Mouse (Mus musculus): ENCODE results near the gene Txnl4b. TPM values are rescaled to one million over a fixed set of nuclear protein-coding genes. Genes with fewer than 3 reads are reported as not detected.

Gene Txnl4b
- polyA plus RNA-seq, 1 experiment from 2014 or later = 29.6 TPM

DNA sequence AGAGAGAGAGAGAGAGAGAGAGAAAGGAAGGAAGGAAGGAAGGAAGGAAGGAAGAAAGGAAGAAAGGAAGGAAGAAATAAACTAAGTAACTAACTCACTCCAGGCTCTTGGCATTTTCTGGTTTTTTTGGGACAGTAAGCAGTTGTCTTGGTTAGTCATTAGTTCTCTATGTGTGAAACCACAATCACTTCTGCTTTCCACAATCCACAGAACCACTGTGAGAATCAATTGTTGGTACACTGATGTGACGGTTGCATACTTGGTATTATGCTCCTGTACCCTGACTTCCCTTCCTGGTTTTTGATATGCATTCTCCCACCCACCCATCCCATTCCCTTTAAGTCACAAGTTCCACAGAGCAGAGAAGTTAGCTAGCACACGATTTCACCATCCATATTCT, 1.8 kb upstream of the Txnl4b start:
- Histone ChIP-seq H3K4me1 (replicated peaks; ENCODE audit: control insufficient read depth, insufficient read depth, low read length) (peaks cover 17% of the 10 kb centered on the region), H3K4me2 (ENCODE audit: low read depth, low read length) (0 out of 2 replicates have a peak overlapping the region, but pooled peaks have one; percentile 93)
- WGBS = 72% methylated on average over 2 of the region's 2 CpGs

DNA sequence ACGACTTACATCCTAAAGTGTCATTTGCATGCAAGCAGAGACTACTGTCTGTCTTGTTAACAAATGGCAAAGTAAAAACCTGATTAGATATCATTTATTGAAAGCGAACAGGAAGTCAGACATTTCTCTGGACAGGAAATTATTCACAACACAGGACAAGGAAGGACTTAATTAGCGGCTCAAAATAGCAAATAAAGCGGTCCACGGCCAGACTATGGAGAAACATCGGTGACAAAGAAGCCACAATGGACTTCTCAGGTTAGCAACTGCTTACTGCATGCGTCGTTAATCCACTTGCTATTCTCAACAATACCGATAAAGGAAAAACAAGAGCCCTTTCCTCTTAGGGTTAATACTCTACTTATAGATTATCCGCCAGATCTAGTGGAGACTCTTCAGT, 926 bp upstream of the Txnl4b start:
- no peaks in the 10 kb centered on the region for H3K9me3 ChIP-seq (ENCODE audit: control insufficient read depth, low read length)
- H3K9ac ChIP-seq (ENCODE audit: low read length) = peak overlapping the region; percentile 87
- no peak for ATAC-seq (ENCODE audit: low read depth)
- peak overlapping the region; percentile 89; the same call in 1 of the 2 replicates for H3K27ac ChIP-seq (ENCODE audit: low read length)
- peaks cover 17% of the 10 kb centered on the region for H3K4me1 ChIP-seq (replicated peaks; ENCODE audit: control insufficient read depth, insufficient read depth, low read length)
- WGBS = 3% methylated on average over 10 of the region's 10 CpGs
- peaks cover 27% of the 10 kb centered on the region for H3K36me3 ChIP-seq (ENCODE audit: control insufficient read depth, insufficient read depth, low read length)
- H3K27me3 ChIP-seq (ENCODE audit: control insufficient read depth, insufficient read depth, low read depth, low read length) = no peaks in the 10 kb centered on the region
- H3K4me2 ChIP-seq (ENCODE audit: low read depth, low read length) = peak overlapping the region; percentile 93
- H3K4me3 ChIP-seq (ENCODE audit: low read length) = peak overlapping the region; percentile 81

More for the DNA sequence above, 1.8 kb upstream of the Txnl4b start:
- no peak for ATAC-seq (ENCODE audit: low read depth)
- Histone ChIP-seq H3K27me3 (ENCODE audit: control insufficient read depth, insufficient read depth, low read depth, low read length) (no peaks in the 10 kb centered on the region), H3K4me3 (ENCODE audit: low read length) (no peak overlapping the region), H3K9me3 (ENCODE audit: control insufficient read depth, low read length) (no peaks in the 10 kb centered on the region), H3K27ac (ENCODE audit: low read length) (no peak overlapping the region), H3K9ac (ENCODE audit: low read length) (no peak overlapping the region), H3K36me3 (ENCODE audit: control insufficient read depth, insufficient read depth, low read length) (peaks cover 34% of the 10 kb centered on the region)

DNA sequence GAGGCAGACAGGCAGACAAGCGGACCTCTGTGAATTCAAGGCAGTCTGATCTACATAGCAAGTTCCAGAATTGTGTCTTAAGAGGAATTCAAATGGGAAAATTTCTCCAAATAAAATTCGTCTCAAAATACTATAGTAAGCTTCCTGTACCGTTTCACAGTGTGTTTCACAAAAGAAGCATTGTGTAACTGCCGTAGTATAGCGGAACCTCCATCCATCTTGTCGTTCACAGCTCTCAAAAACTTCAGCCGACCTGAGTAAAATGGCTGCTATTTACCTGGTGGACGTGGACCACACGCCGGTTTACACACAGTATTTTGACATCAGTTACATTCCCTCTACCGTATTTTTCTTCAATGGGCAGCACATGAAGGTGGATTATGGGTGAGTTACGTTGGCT, 5.4 kb downstream of the Txnl4b start:
- H3K4me2 ChIP-seq (ENCODE audit: low read depth, low read length) = no peak overlapping the region
- no peak overlapping the region for H3K27ac ChIP-seq (ENCODE audit: low read length)
- no peak overlapping the region for H3K9ac ChIP-seq (ENCODE audit: low read length)
- peaks cover 9% of the 10 kb centered on the region for H3K36me3 ChIP-seq (ENCODE audit: control insufficient read depth, insufficient read depth, low read length)
- 85% methylated on average over 12 of the region's 12 CpGs for WGBS
- H3K9me3 ChIP-seq (ENCODE audit: control insufficient read depth, low read length) = no peaks in the 10 kb centered on the region
- ATAC-seq (ENCODE audit: low read depth) = no peak
- no peaks in the 10 kb centered on the region for H3K27me3 ChIP-seq (ENCODE audit: control insufficient read depth, insufficient read depth, low read depth, low read length)
- H3K4me3 ChIP-seq (ENCODE audit: low read length) = no peak overlapping the region
- peaks cover 8% of the 10 kb centered on the region for H3K4me1 ChIP-seq (replicated peaks; ENCODE audit: control insufficient read depth, insufficient read depth, low read length)

DNA sequence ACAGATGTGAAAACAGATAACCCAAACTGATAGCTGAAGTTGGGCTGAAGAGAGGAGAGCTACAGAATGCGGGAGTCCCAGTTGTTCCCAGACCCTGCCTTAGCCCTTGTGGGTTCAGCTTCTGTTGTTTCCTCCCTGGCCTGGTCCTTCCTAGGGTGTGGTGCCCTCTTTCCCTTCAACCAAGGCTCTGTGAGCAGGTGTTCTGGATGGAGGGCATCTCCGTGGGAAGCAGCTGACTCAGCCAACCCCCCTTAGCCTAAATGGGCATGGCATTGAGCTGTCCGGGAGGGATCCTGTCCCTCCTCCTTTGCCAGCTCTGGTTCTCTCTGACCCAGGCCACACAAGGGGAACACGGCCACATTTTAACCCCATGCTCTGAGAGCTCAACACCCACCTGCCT, 10.6 kb downstream of the Txnl4b start:
- no peak overlapping the region for H3K27ac ChIP-seq (ENCODE audit: low read length)
- WGBS = 72% methylated on average over 4 of the region's 4 CpGs
- no peak overlapping the region for H3K4me3 ChIP-seq (ENCODE audit: low read length)
- ATAC-seq (ENCODE audit: low read depth) = no peak
- no peaks in the 10 kb centered on the region for H3K27me3 ChIP-seq (ENCODE audit: control insufficient read depth, insufficient read depth, low read depth, low read length)
- H3K9ac ChIP-seq (ENCODE audit: low read length) = no peak overlapping the region; the same call in 1 of the 2 replicates
- no peaks in the 10 kb centered on the region for H3K9me3 ChIP-seq (ENCODE audit: control insufficient read depth, low read length)
- H3K4me1 ChIP-seq (replicated peaks; ENCODE audit: control insufficient read depth, insufficient read depth, low read length) = no peaks in the 10 kb centered on the region
- no peak overlapping the region for H3K4me2 ChIP-seq (ENCODE audit: low read depth, low read length)
- peaks cover 5% of the 10 kb centered on the region; the same call in 1 of the 2 replicates for H3K36me3 ChIP-seq (ENCODE audit: control insufficient read depth, insufficient read depth, low read length)

DNA sequence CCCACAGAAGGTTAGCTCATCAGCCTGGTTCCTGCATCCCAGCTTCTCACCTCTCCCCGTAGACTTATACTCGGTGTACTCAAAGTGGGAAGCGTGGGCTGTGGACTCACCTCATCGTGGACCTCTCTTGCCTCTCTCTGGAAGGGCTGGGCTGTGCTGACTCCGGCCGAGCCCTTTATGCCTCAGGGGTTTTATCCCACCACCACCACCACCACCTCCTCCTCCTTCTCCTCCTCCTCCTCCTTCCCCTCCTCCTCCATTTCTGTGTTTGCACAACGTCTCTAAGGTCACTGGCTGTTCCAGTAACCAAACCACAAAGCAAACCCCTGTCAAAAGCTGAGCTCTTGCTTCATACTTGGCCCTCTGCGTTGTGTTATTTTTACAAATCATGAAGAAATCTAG, 13.2 kb downstream of the Txnl4b start, which contains the start of gene Hp:
Hp (minus strand) TSS at position 273 of the 402 bp plus-strand sequence.
- Histone ChIP-seq H3K4me2 (ENCODE audit: low read depth, low read length) (no peak within 1 kb of the TSS), H3K36me3 (ENCODE audit: control insufficient read depth, insufficient read depth, low read length) (no peaks in the 10 kb centered on the region), H3K27ac (ENCODE audit: low read length) (peak within 1 kb of the TSS; percentile 30; the same call in 1 of the 2 replicates), H3K4me1 (replicated peaks; ENCODE audit: control insufficient read depth, insufficient read depth, low read length) (no peaks in the 10 kb centered on the region), H3K9ac (ENCODE audit: low read length) (no peak within 1 kb of the TSS), H3K4me3 (ENCODE audit: low read length) (no peak within 1 kb of the TSS), H3K27me3 (ENCODE audit: control insufficient read depth, insufficient read depth, low read depth, low read length) (no peaks in the 10 kb centered on the region), H3K9me3 (ENCODE audit: control insufficient read depth, low read length) (no peaks in the 10 kb centered on the region)
- ATAC-seq (ENCODE audit: low read depth) = peak; percentile 45; the same call in 1 of the 2 replicates
- 50% methylated on average over 8 of the region's 8 CpGs for WGBS

DNA sequence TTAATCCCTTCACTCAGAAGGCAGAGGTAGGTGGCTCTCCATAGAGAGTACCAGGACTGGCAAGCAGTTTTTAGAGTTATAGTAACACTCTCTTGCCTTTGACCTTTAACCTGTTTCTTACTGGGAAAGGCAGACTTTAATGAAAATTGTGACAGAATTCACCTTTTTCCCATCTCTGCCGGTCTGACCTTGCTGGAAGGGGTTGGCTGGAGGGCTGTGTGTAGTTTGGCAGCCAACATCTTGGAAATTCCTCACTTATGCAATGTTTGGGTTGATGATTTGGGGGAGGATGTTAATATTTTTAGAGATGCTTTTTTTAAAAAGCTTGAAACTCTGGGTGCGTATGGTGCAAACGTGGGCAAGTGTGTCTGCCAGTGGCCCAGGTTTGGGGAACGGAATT, 18.6 kb downstream of the Txnl4b start:
- H3K4me1 ChIP-seq (replicated peaks; ENCODE audit: control insufficient read depth, insufficient read depth, low read length) = no peaks in the 10 kb centered on the region
- 84% methylated on average over 4 of the region's 4 CpGs for WGBS
- no peak for ATAC-seq (ENCODE audit: low read depth)
- H3K4me2 ChIP-seq (ENCODE audit: low read depth, low read length) = no peak overlapping the region
- H3K4me3 ChIP-seq (ENCODE audit: low read length) = no peak overlapping the region
- no peaks in the 10 kb centered on the region for H3K27me3 ChIP-seq (ENCODE audit: control insufficient read depth, insufficient read depth, low read depth, low read length)
- H3K9ac ChIP-seq (ENCODE audit: low read length) = no peak overlapping the region
- H3K9me3 ChIP-seq (ENCODE audit: control insufficient read depth, low read length) = no peaks in the 10 kb centered on the region
- H3K27ac ChIP-seq (ENCODE audit: low read length) = no peak overlapping the region
- no peaks in the 10 kb centered on the region for H3K36me3 ChIP-seq (ENCODE audit: control insufficient read depth, insufficient read depth, low read length)

DNA sequence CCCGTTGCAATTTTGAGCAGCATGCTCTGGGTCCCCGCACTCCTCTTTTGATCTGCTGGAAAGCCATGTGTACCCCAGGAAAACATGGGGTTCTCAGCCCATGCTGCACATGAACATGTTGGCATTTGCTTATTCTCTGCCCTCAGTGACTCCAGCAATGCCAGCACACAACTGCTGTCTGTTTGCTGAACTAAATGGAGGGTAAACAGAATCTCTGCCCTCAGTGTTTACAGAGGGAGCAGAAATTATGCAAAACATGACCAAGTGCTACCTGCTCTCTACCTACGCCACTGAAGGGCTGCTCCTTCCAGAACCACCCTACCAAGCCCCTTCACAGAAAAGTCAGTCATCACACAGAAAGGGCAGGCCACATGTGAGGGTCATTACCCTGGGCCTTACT, 19.1 kb downstream of the Txnl4b start:
- H3K4me1 ChIP-seq (replicated peaks; ENCODE audit: control insufficient read depth, insufficient read depth, low read length) = no peaks in the 10 kb centered on the region
- no peak overlapping the region for H3K4me2 ChIP-seq (ENCODE audit: low read depth, low read length)
- H3K4me3 ChIP-seq (ENCODE audit: low read length) = no peak overlapping the region
- no peaks in the 10 kb centered on the region for H3K9me3 ChIP-seq (ENCODE audit: control insufficient read depth, low read length)
- H3K27me3 ChIP-seq (ENCODE audit: control insufficient read depth, insufficient read depth, low read depth, low read length) = no peaks in the 10 kb centered on the region
- no peaks in the 10 kb centered on the region for H3K36me3 ChIP-seq (ENCODE audit: control insufficient read depth, insufficient read depth, low read length)
- ATAC-seq (ENCODE audit: low read depth) = no peak
- no peak overlapping the region for H3K27ac ChIP-seq (ENCODE audit: low read length)
- 59% methylated on average over 3 of the region's 3 CpGs for WGBS
- no peak overlapping the region for H3K9ac ChIP-seq (ENCODE audit: low read length)

DNA sequence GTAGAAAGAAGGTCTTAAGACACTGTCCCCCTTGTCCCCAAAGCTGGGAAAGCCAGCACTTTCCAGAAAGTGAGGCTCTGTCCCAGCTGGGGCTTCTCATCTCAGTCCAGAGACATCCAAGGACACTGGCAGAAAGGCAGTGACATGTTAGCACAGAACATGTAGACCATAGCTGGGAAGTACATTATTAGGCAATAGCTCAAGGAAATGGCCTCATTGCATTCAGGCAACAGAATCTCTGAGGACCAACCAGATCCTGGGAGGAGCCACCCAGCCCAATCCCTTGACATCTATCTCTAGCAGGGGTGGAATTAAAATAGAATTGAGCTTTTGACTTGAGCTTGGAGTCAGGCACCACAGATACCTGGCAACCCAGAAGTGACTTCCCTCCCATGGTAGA, 20.0 kb downstream of the Txnl4b start:
- H3K36me3 ChIP-seq (ENCODE audit: control insufficient read depth, insufficient read depth, low read length) = no peaks in the 10 kb centered on the region
- H3K27ac ChIP-seq (ENCODE audit: low read length) = no peak overlapping the region
- H3K4me3 ChIP-seq (ENCODE audit: low read length) = no peak overlapping the region
- H3K27me3 ChIP-seq (ENCODE audit: control insufficient read depth, insufficient read depth, low read depth, low read length) = no peaks in the 10 kb centered on the region
- H3K4me2 ChIP-seq (ENCODE audit: low read depth, low read length) = no peak overlapping the region
- H3K9me3 ChIP-seq (ENCODE audit: control insufficient read depth, low read length) = no peaks in the 10 kb centered on the region
- ATAC-seq (ENCODE audit: low read depth) = no peak
- H3K4me1 ChIP-seq (replicated peaks; ENCODE audit: control insufficient read depth, insufficient read depth, low read length) = no peaks in the 10 kb centered on the region
- no peak overlapping the region for H3K9ac ChIP-seq (ENCODE audit: low read length)

DNA sequence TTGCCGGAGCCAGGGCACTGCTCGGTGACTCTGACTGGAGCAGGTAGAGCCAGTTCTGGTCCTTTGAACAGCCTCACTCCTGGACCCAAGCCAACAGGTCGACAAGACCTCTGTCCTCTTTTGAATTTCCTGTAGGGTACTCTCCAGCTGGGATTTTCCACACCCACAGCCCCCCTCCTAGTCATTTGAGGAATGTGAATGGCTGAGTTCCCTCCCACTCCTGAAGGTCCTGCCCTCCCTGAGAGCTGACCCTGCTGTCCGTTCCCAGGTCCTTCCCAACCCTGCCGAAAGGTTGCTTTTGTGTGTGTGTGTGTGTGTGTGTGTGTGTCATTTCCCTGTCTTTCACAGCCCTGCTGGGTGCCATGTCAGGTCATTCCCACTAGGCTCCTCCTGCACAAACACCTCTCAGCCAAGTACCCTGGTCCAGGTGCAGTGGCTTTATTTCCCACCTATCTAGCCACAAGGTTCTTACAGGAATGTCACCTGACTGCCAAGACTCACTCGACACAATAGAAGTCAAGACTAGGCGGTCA, 21.3 kb downstream of the Txnl4b start:
- Histone ChIP-seq H3K4me1 (replicated peaks; ENCODE audit: control insufficient read depth, insufficient read depth, low read length) (no peaks in the 10 kb centered on the region), H3K4me3 (ENCODE audit: low read length) (no peak overlapping the region), H3K36me3 (ENCODE audit: control insufficient read depth, insufficient read depth, low read length) (no peaks in the 10 kb centered on the region), H3K27me3 (ENCODE audit: control insufficient read depth, insufficient read depth, low read depth, low read length) (no peaks in the 10 kb centered on the region), H3K4me2 (ENCODE audit: low read depth, low read length) (peak overlapping the region; percentile 16; the same call in 1 of the 2 replicates), H3K27ac (ENCODE audit: low read length) (peak overlapping the region; percentile 92), H3K9ac (ENCODE audit: low read length) (no peak overlapping the region), H3K9me3 (ENCODE audit: control insufficient read depth, low read length) (no peaks in the 10 kb centered on the region)
- WGBS = 34% methylated on average over 7 of the region's 7 CpGs
- ATAC-seq (ENCODE audit: low read depth) = peak; percentile 90

DNA sequence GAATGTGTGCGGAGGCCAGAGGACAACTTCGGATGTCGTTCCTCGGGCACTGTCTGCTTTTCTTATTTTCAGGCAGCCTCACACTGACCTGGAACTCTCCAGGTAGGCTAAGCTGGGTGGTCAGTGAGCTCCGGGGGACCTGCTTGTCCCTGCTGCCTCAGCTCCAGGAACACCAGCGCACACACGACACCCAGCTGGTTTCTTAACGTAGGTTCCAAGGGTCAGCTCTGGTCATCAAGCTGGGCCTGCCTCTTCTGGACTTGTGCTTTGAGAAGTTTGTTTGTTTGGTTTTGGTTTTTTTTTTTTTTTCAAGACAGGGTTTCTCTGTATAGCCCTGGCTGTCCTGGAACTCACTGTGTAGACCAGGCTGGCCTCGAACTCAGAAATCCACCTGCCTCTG, 25.2 kb downstream of the Txnl4b start:
- H3K36me3 ChIP-seq (ENCODE audit: control insufficient read depth, insufficient read depth, low read length) = peaks cover 4% of the 10 kb centered on the region; the same call in 1 of the 2 replicates
- H3K4me2 ChIP-seq (ENCODE audit: low read depth, low read length) = no peak overlapping the region
- no peaks in the 10 kb centered on the region for H3K9me3 ChIP-seq (ENCODE audit: control insufficient read depth, low read length)
- ATAC-seq (ENCODE audit: low read depth) = no peak
- H3K27me3 ChIP-seq (ENCODE audit: control insufficient read depth, insufficient read depth, low read depth, low read length) = no peaks in the 10 kb centered on the region
- H3K4me1 ChIP-seq (replicated peaks; ENCODE audit: control insufficient read depth, insufficient read depth, low read length) = no peaks in the 10 kb centered on the region
- no peak overlapping the region for H3K27ac ChIP-seq (ENCODE audit: low read length)
- 80% methylated on average over 9 of the region's 9 CpGs for WGBS
- no peak overlapping the region for H3K4me3 ChIP-seq (ENCODE audit: low read length)
- H3K9ac ChIP-seq (ENCODE audit: low read length) = no peak overlapping the region
